Mouse (Mus musculus): ENCODE data around the gene Otx1.

GRCm38 (mm10) chr11:22007088-22007780 lies 4.5 kb upstream of the Otx1 start:
- TF ChIP-seq POLR2A (IDR thresholded peaks at IDR 0.05; ENCODE audit: low read depth, low read length), result no peak
- TF ChIP-seq CTCF (IDR thresholded peaks at IDR 0.05; ENCODE audit: extremely low read depth, insufficient read depth, insufficient read length, insufficient replicate concordance), result no peak

All from spleen, adult 2 months (tissue).